Mouse (Mus musculus) C2C12 (cell line): Measurements from ENCODE around the gene Gm49358.

Experiments used
- CEBPB ChIP-seq: IDR thresholded peaks from one replicate; pipeline ENCODE4 v1.6.1; 2011; ENCODE audit warnings: low read depth, mild to moderate bottlenecking, control low read depth, moderate library complexity
- CTCF ChIP-seq: IDR thresholded peaks from one replicate; pipeline ENCODE4 v1.5.1; 2011; ENCODE audit not compliant: control insufficient read depth, insufficient read depth, insufficient read length
- FOSL1 ChIP-seq: IDR thresholded peaks from one replicate; pipeline ENCODE4 v1.8.0; 2011; ENCODE audit warnings: mild to moderate bottlenecking, low read length; ENCODE audit not compliant: poor library complexity, insufficient read depth, severe bottlenecking
- MAX ChIP-seq: IDR thresholded peaks from one replicate; pipeline ENCODE4 v1.6.1; 2011; ENCODE audit warnings: mild to moderate bottlenecking, control low read depth
- MYOD1 ChIP-seq: IDR thresholded peaks from one replicate; pipeline ENCODE4 v1.6.1; 2011; ENCODE audit warnings: low read depth; ENCODE audit not compliant: control insufficient read depth, insufficient read length
- MYOG ChIP-seq: IDR thresholded peaks from one replicate; pipeline ENCODE4 v1.6.1; 2011; ENCODE audit not compliant: control insufficient read depth, insufficient read length; ENCODE audit errors: extremely low read depth
- USF1 ChIP-seq: IDR thresholded peaks from one replicate; pipeline ENCODE4 v1.6.1; 2011; ENCODE audit warnings: low read depth, mild to moderate bottlenecking, control low read depth, moderate library complexity

GRCm38 (mm10) chr10:86777614-86778319 lies 14.0 kb downstream of the Gm49358 start:
- TF ChIP-seq USF1 (no peak), CTCF (no peak), MAX (no peak), MYOG (no peak), FOSL1 (no peak), MYOD1 (no peak), CEBPB (no peak)
